Mouse (Mus musculus) MEL (cell line): ENCODE measurements around the gene Gramd2.

Source experiments
- CHD2 ChIP-seq: IDR thresholded peaks from 2 replicates; pipeline ENCODE4 v1.6.1; 2011; ENCODE audit warnings: low read length, improper control_type of control experiment
- CTCF ChIP-seq, 3 experiments: IDR thresholded peaks in 2 of 3; conservative IDR thresholded peaks in 1 of 3; 2 replicates each; pipeline ENCODE4 v1.5.1; 2011 to 2012; ENCODE audit warnings: low read length in 3 of 3, low read depth in 2 of 3, mild to moderate bottlenecking in 2 of 3, improper control_type of control experiment in 1 of 3, inconsistent platforms in 1 of 3, mixed read lengths in 1 of 3, moderate library complexity in 1 of 3; ENCODE audit not compliant: control insufficient read depth in 1 of 3, insufficient read depth in 1 of 3, poor library complexity in 1 of 3, severe bottlenecking in 1 of 3
- EP300 ChIP-seq, 2 experiments: IDR thresholded peaks; 2 replicates each; pipeline ENCODE4 v1.6.1; 2011; ENCODE audit warnings: improper control_type of control experiment in 2 of 2, low read length in 2 of 2, low read depth in 1 of 2, mild to moderate bottlenecking in 1 of 2
- ETS1 ChIP-seq: IDR thresholded peaks from 2 replicates; pipeline ENCODE4 v1.6.1; 2012; ENCODE audit warnings: low read depth, mild to moderate bottlenecking, inconsistent platforms, low read length, improper control_type of control experiment, moderate library complexity
- KAT2A ChIP-seq: conservative IDR thresholded peaks from 2 replicates; pipeline ENCODE4 v1.6.1; 2012; ENCODE audit warnings: low read depth, low read length, improper control_type of control experiment, inconsistent platforms
- MXI1 ChIP-seq: IDR thresholded peaks from 2 replicates; pipeline ENCODE4 v1.6.1; 2011; ENCODE audit warnings: mild to moderate bottlenecking, low read depth, low read length, improper control_type of control experiment
- POLR2A ChIP-seq, 2 experiments: IDR thresholded peaks; 2 replicates each; pipeline ENCODE4 v1.6.1; 2011 to 2012; ENCODE audit warnings: low read length in 2 of 2, mild to moderate bottlenecking in 2 of 2, control low read depth in 1 of 2, improper control_type of control experiment in 1 of 2, low read depth in 1 of 2, moderate library complexity in 1 of 2; ENCODE audit not compliant: control insufficient read depth in 1 of 2, insufficient read depth in 1 of 2, poor library complexity in 1 of 2
- POLR2AphosphoS2 ChIP-seq: IDR thresholded peaks from 2 replicates; pipeline ENCODE4 v1.6.1; 2011; ENCODE audit warnings: low read length, improper control_type of control experiment
- TAL1 ChIP-seq: IDR thresholded peaks from 2 replicates; pipeline ENCODE4 v1.6.1; 2012; ENCODE audit warnings: mild to moderate bottlenecking, inconsistent platforms, low read length, moderate library complexity, mixed read lengths
- TBP ChIP-seq: IDR thresholded peaks from 2 replicates; pipeline ENCODE4 v1.8.0; 2011; ENCODE audit warnings: low read depth, low read length, improper control_type of control experiment
- UBTF ChIP-seq: IDR thresholded peaks from 2 replicates; pipeline ENCODE4 v1.6.1; 2012; ENCODE audit warnings: low read depth, mild to moderate bottlenecking, inconsistent platforms, low read length, improper control_type of control experiment, moderate library complexity, borderline replicate concordance; ENCODE audit not compliant: insufficient read depth
- USF1 ChIP-seq: IDR thresholded peaks from 2 replicates; pipeline ENCODE4 v1.6.1; 2014; ENCODE audit warnings: low read depth, mild to moderate bottlenecking, inconsistent platforms, low read length, improper control_type of control experiment, moderate library complexity
- ZKSCAN1 ChIP-seq: IDR thresholded peaks from 2 replicates; pipeline ENCODE4 v1.6.1; 2012; ENCODE audit warnings: low read depth, mild to moderate bottlenecking, inconsistent platforms, low read length, improper control_type of control experiment, moderate library complexity

DNA sequence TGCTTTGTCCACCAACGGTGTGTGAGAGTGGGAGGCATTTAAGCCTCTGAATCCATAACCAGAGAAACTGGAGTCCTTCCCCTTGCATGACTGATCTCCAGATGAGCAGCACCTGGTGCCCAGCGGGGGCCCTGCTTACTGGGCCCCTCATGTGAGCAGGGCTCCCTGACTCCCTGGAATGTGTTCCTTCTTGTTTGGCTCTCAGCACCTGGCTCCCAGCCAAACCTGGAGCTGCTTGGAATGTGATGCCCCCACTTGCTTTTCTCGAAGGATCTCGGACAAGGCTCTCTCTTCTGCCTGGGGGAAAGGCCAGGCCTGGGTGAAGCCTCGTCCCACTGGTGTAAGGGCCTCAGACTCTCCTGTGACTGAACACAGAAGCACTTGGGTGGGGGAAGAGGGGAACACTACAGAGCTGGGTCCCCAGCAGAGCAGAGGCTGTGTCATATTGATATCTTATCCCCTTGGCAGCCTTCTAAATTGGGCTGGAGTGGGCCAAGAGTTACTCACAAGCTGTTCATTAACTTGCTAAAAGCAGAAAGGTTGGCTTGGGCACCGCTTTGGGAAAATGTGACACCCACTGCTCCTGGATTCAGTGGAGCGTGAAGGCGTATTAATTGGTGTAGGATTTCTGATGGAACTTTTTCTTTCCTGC is 44.0 kb downstream of the Gramd2 start:
- TF ChIP-seq MXI1 (no peak), POLR2A (IDR thresholded peaks at IDR 0.05; ENCODE audit: control insufficient read depth in 1 of 2, insufficient read depth in 1 of 2, low read depth in 1 of 2, low read length in 2 of 2, poor library complexity in 1 of 2) (no peak), TAL1 (no peak), ETS1 (no peak), CTCF (IDR thresholded peaks at IDR 0.05 in 2 of 3, conservative IDR thresholded peaks at IDR 0.05 in 1 of 3; ENCODE audit: control insufficient read depth in 1 of 3, insufficient read depth in 1 of 3, low read depth in 2 of 3, low read length in 3 of 3, poor library complexity in 1 of 3, severe bottlenecking in 1 of 3) (no peak), CHD2 (no peak), UBTF (no peak), USF1 (no peak), KAT2A (no peak), TBP (no peak), EP300 (IDR thresholded peaks at IDR 0.05; ENCODE audit: low read depth in 1 of 2, low read length in 2 of 2) (no peak), ZKSCAN1 (no peak), POLR2AphosphoS2 (no peak)
